Mouse (Mus musculus) thymus, postnatal 10 days (tissue): ENCODE measurements at regions not wholly inside any gene's neighbourhood (a gene's known extent, or its start where the extent isn't known, plus 50 kb on each side); places are given as distances from the start of the nearest gene placed in this dataset.

Source experiments
- DNase-seq, 2 experiments: peaks; one replicate each; pipeline ENCODE4 v3.0.0; 2021; ENCODE audit warnings: low spot score in 2 of 2

- DNase-seq: no peak
Measured at GRCm38 (mm10) chr6:84385696-84386095, 208.0 kb downstream of the Cyp26b1 start.

- DNase-seq: no peak
Measured at GRCm38 (mm10) chr6:84383718-84384117, 210.0 kb downstream of the Cyp26b1 start.

- DNase-seq: no peak
Measured at GRCm38 (mm10) chr6:84383141-84383540, 210.6 kb downstream of the Cyp26b1 start.

- no peak for DNase-seq
Measured at GRCm38 (mm10) chr6:84381571-84381970, 212.1 kb downstream of the Cyp26b1 start.

- DNase-seq: no peak
Measured at GRCm38 (mm10) chr6:84376666-84377065, 217.0 kb downstream of the Cyp26b1 start.

- DNase-seq: peak in 1 of 2 experiments; percentile 23
Measured at GRCm38 (mm10) chr6:84375498-84375897, 218.2 kb downstream of the Cyp26b1 start.

- DNase-seq: no peak
Measured at GRCm38 (mm10) chr6:84366365-84366764, 227.3 kb downstream of the Cyp26b1 start.

- no peak for DNase-seq
Measured at GRCm38 (mm10) chr6:84365914-84366313, 227.8 kb downstream of the Cyp26b1 start.

- peak in 1 of 2 experiments; percentile 7 for DNase-seq
Measured at GRCm38 (mm10) chr6:84364964-84365363, 228.7 kb downstream of the Cyp26b1 start.

- DNase-seq: no peak
Measured at GRCm38 (mm10) chr6:84362331-84362730, 231.4 kb downstream of the Cyp26b1 start.

GRCm38 (mm10) chr6:84357911-84358310 lies 235.8 kb downstream of the Cyp26b1 start:
- no peak for DNase-seq

- no peak for DNase-seq
Measured at GRCm38 (mm10) chr6:84353425-84354220, 240.1 kb downstream of the Cyp26b1 start.

- no peak for DNase-seq
Measured at GRCm38 (mm10) chr6:84344936-84345335, 248.8 kb downstream of the Cyp26b1 start.

- DNase-seq: no peak
Measured at GRCm38 (mm10) chr6:84333666-84334179, 260.0 kb downstream of the Cyp26b1 start.

GRCm38 (mm10) chr6:84329106-84329505 lies 264.6 kb downstream of the Cyp26b1 start:
- no peak for DNase-seq

GRCm38 (mm10) chr6:84328030-84328390 lies 265.7 kb downstream of the Cyp26b1 start:
- DNase-seq: no peak

GRCm38 (mm10) chr6:84327306-84328029 lies 266.2 kb downstream of the Cyp26b1 start:
- no peak for DNase-seq

- no peak for DNase-seq
Measured at GRCm38 (mm10) chr6:84325384-84326114, 268.2 kb downstream of the Cyp26b1 start.

- DNase-seq: no peak
Measured at GRCm38 (mm10) chr6:84324185-84324584, 269.5 kb downstream of the Cyp26b1 start.

GRCm38 (mm10) chr6:84322528-84322927 lies 271.2 kb downstream of the Cyp26b1 start:
- DNase-seq: no peak

- no peak for DNase-seq
Measured at GRCm38 (mm10) chr6:84320586-84320985, 273.1 kb downstream of the Cyp26b1 start.

- DNase-seq: no peak
Measured at GRCm38 (mm10) chr6:84318774-84319173, 274.9 kb downstream of the Cyp26b1 start.
